In the genomic region with DNA sequence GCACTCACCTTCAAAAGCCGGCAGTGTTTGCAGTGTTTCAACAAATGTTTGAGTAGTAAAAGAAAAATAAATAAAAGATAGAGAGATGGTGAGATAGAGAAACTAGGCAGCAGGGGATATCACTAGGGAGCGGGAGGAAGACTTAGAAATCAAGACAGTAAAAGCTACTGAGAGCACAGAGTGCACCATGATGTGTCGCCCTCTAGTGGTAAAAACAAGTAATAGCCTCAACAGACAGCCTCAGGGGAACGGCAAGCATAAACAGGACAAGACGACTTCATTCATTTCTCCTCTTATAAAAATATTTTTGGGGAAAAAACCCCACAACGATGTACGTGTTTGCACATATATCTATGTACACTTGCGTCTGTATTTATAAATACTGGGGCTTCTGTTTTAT, we compare ENCODE assay signal across 7 mouse cellular contexts.
DNase-seq lines count a peak whose midpoint lies in the region; ATAC-seq and TF ChIP-seq lines count a peak whose summit lies in the region.

No protein-coding gene starts in this region.

- no peak overlapping the region for H3K9ac ChIP-seq in forebrain, embryonic 16.5 days (replicated peaks; ENCODE audit: low read depth, low read length)

- no peak for DNase-seq in left cerebral cortex, adult 2 months (ENCODE audit: extremely low spot score in 1 of 2, low spot score in 2 of 2)
- no peak for DNase-seq in left cerebral cortex, postnatal 4 days
- DNase-seq in brain, embryonic 14.5 days (ENCODE audit: low read depth) = peak; percentile 71
- peak; percentile 12 for DNase-seq in naive thymus-derived CD4-positive, alpha-beta T cell, adult 2 months (ENCODE audit: low read depth)
- DNase-seq in urinary bladder, adult 18-20 months (ENCODE audit: low spot score in 2 of 2) = no peak
- no peak for DNase-seq in ovary, adult 18-20 months (ENCODE audit: low spot score)

- no peaks in the 10 kb centered on the region for H3K36me3 ChIP-seq in forebrain, embryonic 16.5 days (ENCODE audit: control insufficient read depth, insufficient read depth)

- peak overlapping the region; percentile 24 for H3K27ac ChIP-seq in left cerebral cortex, adult 2 months
- no peak overlapping the region for H3K27ac ChIP-seq in forebrain, embryonic 16.5 days (ENCODE audit: low read length)

- TF ChIP-seq CTCF in left cerebral cortex, adult 2 months (IDR thresholded peaks at IDR 0.05) = peak; percentile 85
- peak; percentile 71; the same call in 1 of the 2 replicates for TF ChIP-seq CTCF in brain, embryonic 14.5 days (IDR thresholded peaks at IDR 0.05; ENCODE audit: borderline replicate concordance, extremely low read depth, insufficient read depth, insufficient read length)

- TF ChIP-seq POLR2A in brain, embryonic 14.5 days (IDR thresholded peaks at IDR 0.05; ENCODE audit: borderline replicate concordance, extremely low read depth, insufficient read depth, insufficient read length, poor library complexity, severe bottlenecking) = no peak

- no peak overlapping the region for H3K4me3 ChIP-seq in left cerebral cortex, adult 2 months
- H3K4me3 ChIP-seq in forebrain, embryonic 16.5 days (replicated peaks; ENCODE audit: low read length) = no peak overlapping the region

- ATAC-seq in forebrain, embryonic 16.5 days = peak; percentile 58; the same call in 1 of the 2 replicates

- H3K9me3 ChIP-seq in forebrain, embryonic 16.5 days (ENCODE audit: control insufficient read depth, low read length) = no peaks in the 10 kb centered on the region

- H3K4me2 ChIP-seq in forebrain, embryonic 16.5 days (ENCODE audit: low read length) = no peak overlapping the region

- intact Hi-C loops in left cerebral cortex, adult 2 months (cut with DNase I) = loop anchor here (2.0 to 10.0 kb wide), 2 partner anchors 169 to 487 kb away; a partner anchor contains a TSS
- intact Hi-C loops in left cerebral cortex, postnatal 4 days (cut with DNase I) = loop anchor here (5.0 to 10.0 kb wide), 2 partner anchors 107 to 170 kb away; a partner anchor contains a TSS

- no peaks in the 10 kb centered on the region for H3K27me3 ChIP-seq in forebrain, embryonic 16.5 days (replicated peaks; ENCODE audit: control insufficient read depth, insufficient read depth, low read length)

- 29% methylated on average over 8 of the region's 8 CpGs for WGBS in forebrain, embryonic 16.5 days

- no peaks in the 10 kb centered on the region for H3K4me1 ChIP-seq in forebrain, embryonic 16.5 days (replicated peaks; ENCODE audit: control insufficient read depth, insufficient read depth, low read length)

Comparison
In these comparisons a context has a peak if more than half of its experiments do, and no peak if none do; other contexts are left out.
1. DNase-seq: peak in brain, embryonic 14.5 days (single experiment) and naive thymus-derived CD4-positive, alpha-beta T cell, adult 2 months (single experiment); none in left cerebral cortex, adult 2 months (0 of 2), left cerebral cortex, postnatal 4 days (single experiment), urinary bladder, adult 18-20 months (0 of 2) and ovary, adult 18-20 months (single experiment).